In the genomic region with DNA sequence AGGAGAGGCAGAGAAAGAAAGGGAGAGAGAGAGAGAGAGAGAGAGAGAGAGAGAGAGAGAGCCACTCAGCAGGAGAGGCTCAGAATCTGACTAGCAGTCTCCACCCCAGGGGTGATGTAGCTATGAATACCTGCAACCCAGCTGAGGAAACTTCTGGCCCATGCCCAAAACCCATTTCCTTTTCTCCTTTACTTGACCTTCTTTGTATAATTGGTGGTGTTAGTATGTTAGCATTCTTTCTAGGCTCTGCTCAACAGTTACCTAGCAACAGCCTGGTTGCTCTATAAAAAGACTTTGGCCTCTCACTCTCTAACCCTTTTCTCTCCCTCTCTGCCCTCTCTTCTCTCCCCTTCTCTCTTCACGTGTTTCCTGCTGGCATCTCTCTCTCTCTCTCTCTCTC, we compare ENCODE assay signal across 9 mouse cellular contexts. TPM values are rescaled to one million over a fixed set of nuclear protein-coding genes. Genes with fewer than 3 reads are reported as not detected.
DNase-seq lines count a peak whose midpoint lies in the region; ATAC-seq lines count a peak whose summit lies in the region.
"Had no signal": no experiment of that assay in that cellular context is flagged by ENCODE, and none has a peak within 500 bp of the region (broad histone marks: within the 10 kb centered on the region; RNA-seq: fewer than 3 reads in every experiment).

No protein-coding gene starts in this region.

- peak; percentile 17 for DNase-seq in gastrocnemius, postnatal 10 days
- no peak for DNase-seq in gastrocnemius, postnatal 4 days (ENCODE audit: low spot score in 2 of 2)
- DNase-seq in thymus, postnatal 4 days, result peak; percentile 20
- no peak for DNase-seq in thymus, postnatal 10 days (ENCODE audit: low spot score in 2 of 2)
- peak; percentile 78 for DNase-seq in lung, postnatal 14 days
- no peak for DNase-seq in testis, postnatal 14 days (ENCODE audit: low spot score)
- no peak for DNase-seq in thymus, postnatal 0 days (ENCODE audit: low spot score)

- ATAC-seq in hematopoietic stem cell, adult 5-6 weeks (replicated peaks in 1 of 2; ENCODE audit: insufficient read depth in 1 of 2, low FRiP score in 2 of 2, low TSS enrichment in 1 of 2, low read depth in 1 of 2, poor library complexity in 2 of 2, severe bottlenecking in 2 of 2), result peak; percentile 51 to 61; a peak in 3 of 4 replicates

RNA-seq across cellular contexts. Expression of a gene that starts 7.1 kb away (rescaled TPM):
- not detected for total RNA-seq in gastrocnemius, postnatal 10 days (2021)
- total RNA-seq in gastrocnemius, postnatal 4 days (2021), result not detected
- 11.0 and 25.5 TPM in 2 replicates for total RNA-seq in hematopoietic stem cell, adult 5-6 weeks (2017)
- 6.5 and 6.7 TPM in 2 replicates for polyA plus RNA-seq in thymus, postnatal 0 days (2015; fragmentation: Nextera tagmentation; extraction: Ambion mirVana)
- polyA plus RNA-seq: myocyte had no signal

RNA-seq across cellular contexts. Expression of a gene that starts 7.1 kb away (rescaled TPM):
- 1 to 10 TPM; 2.1 to 5.2 TPM for total RNA-seq in gastrocnemius, postnatal 10 days (2021)
- total RNA-seq in gastrocnemius, postnatal 4 days (2021), result 1 to 10 TPM; 2.4 to 4.7 TPM
- 100 and 477 TPM in 2 replicates for total RNA-seq in hematopoietic stem cell, adult 5-6 weeks (2017)
- polyA plus RNA-seq in thymus, postnatal 0 days (2015; fragmentation: Nextera tagmentation; extraction: Ambion mirVana), result 11.0 and 13.9 TPM in 2 replicates
- polyA plus RNA-seq: myocyte had no signal

RNA-seq across cellular contexts. Expression of a gene that starts 13.4 kb away (rescaled TPM):
- 1 to 10 TPM; 7.9 to 9.1 TPM for total RNA-seq in gastrocnemius, postnatal 10 days (2021)
- total RNA-seq in gastrocnemius, postnatal 4 days (2021), result 10 to 100 TPM in 1 of 2 experiments, 1 to 10 TPM in 1; 9.0 to 10.9 TPM
- total RNA-seq in hematopoietic stem cell, adult 5-6 weeks (2017), result 122 and 153 TPM in 2 replicates
- 148 and 170 TPM in 2 replicates for polyA plus RNA-seq in thymus, postnatal 0 days (2015; fragmentation: Nextera tagmentation; extraction: Ambion mirVana)
- polyA plus RNA-seq: myocyte had no signal

RNA-seq across cellular contexts. Expression of a gene that starts 17.5 kb away (rescaled TPM):
- total RNA-seq in gastrocnemius, postnatal 10 days (2021), result 10 to 100 TPM; 24.2 to 29.4 TPM
- 10 to 100 TPM; 30.3 to 35.4 TPM for total RNA-seq in gastrocnemius, postnatal 4 days (2021)
- 416 and 544 TPM in 2 replicates for total RNA-seq in hematopoietic stem cell, adult 5-6 weeks (2017)
- 184 TPM in 2 replicates for polyA plus RNA-seq in thymus, postnatal 0 days (2015; fragmentation: Nextera tagmentation; extraction: Ambion mirVana)
- polyA plus RNA-seq: myocyte had no signal

RNA-seq across cellular contexts. Expression of a gene that starts 20.5 kb away (rescaled TPM):
- total RNA-seq in gastrocnemius, postnatal 10 days (2021), result 1 to 10 TPM; 4.9 to 7.4 TPM
- total RNA-seq in gastrocnemius, postnatal 4 days (2021), result 1 to 10 TPM; 7.4 to 8.7 TPM
- 39.8 and 45.8 TPM in 2 replicates for total RNA-seq in hematopoietic stem cell, adult 5-6 weeks (2017)
- 23.7 and 29.6 TPM in 2 replicates for polyA plus RNA-seq in thymus, postnatal 0 days (2015; fragmentation: Nextera tagmentation; extraction: Ambion mirVana)
- polyA plus RNA-seq: myocyte had no signal

Comparison
In these comparisons a context has a peak if more than half of its experiments do, and no peak if none do; other contexts are left out.
1. DNase-seq: peak in gastrocnemius, postnatal 10 days (single experiment), thymus, postnatal 4 days (single experiment) and lung, postnatal 14 days (single experiment); none in gastrocnemius, postnatal 4 days (0 of 2), thymus, postnatal 10 days (0 of 2), testis, postnatal 14 days (single experiment) and thymus, postnatal 0 days (single experiment).
2. RNA of a gene that starts 7.1 kb away (total RNA-seq): 11.0 to 25.5 TPM in hematopoietic stem cell, adult 5-6 weeks; not detected in gastrocnemius, postnatal 10 days and not detected in gastrocnemius, postnatal 4 days; every median in the first group is over 10 times any median in the second.
3. RNA of a gene that starts 7.1 kb away (total RNA-seq): 100 to 477 TPM in hematopoietic stem cell, adult 5-6 weeks; 2.1 to 5.2 TPM in gastrocnemius, postnatal 10 days and 2.4 to 4.7 TPM in gastrocnemius, postnatal 4 days; every median in the first group is over 10 times any median in the second.
4. RNA of a gene that starts 13.4 kb away (total RNA-seq): 122 to 153 TPM in hematopoietic stem cell, adult 5-6 weeks; 9.0 to 10.9 TPM in gastrocnemius, postnatal 4 days and 7.9 to 9.1 TPM in gastrocnemius, postnatal 10 days; every median in the first group is over 10 times any median in the second.